ENCODE assay signal across 8 mouse cellular contexts in genomic region chr9:32158837-32159543, GRCm38 (mm10). TPM values are rescaled to one million over a fixed set of nuclear protein-coding genes. Genes with fewer than 3 reads are reported as not detected.
DNase-seq lines count a peak whose midpoint lies in the region; ATAC-seq and TF ChIP-seq lines count a peak whose summit lies in the region.

No protein-coding gene starts in this region.

- ATAC-seq in heart, postnatal 0 days (ENCODE audit: insufficient read depth, low read depth), result peak; percentile 64
- peak; percentile 89 for ATAC-seq in liver, postnatal 0 days
- ATAC-seq in neural tube, embryonic 15.5 days (ENCODE audit: low FRiP score), result peak; percentile 85

- TF ChIP-seq CTCF in heart, postnatal 0 days (IDR thresholded peaks at IDR 0.05; ENCODE audit: low read depth), result peak; percentile 98
- TF ChIP-seq CTCF in liver, postnatal 0 days (IDR thresholded peaks at IDR 0.05; ENCODE audit: low read depth), result peak; percentile 99

- H3K4me1 ChIP-seq in heart, postnatal 0 days (ENCODE audit: control insufficient read depth, insufficient read depth), result peaks cover 6% of the 10 kb centered on the region; the same call in 1 of the 2 replicates
- peaks cover 4% of the 10 kb centered on the region; the same call in 1 of the 2 replicates for H3K4me1 ChIP-seq in liver, postnatal 0 days (ENCODE audit: insufficient read depth)
- H3K4me1 ChIP-seq in neural tube, embryonic 15.5 days, result no peaks in the 10 kb centered on the region; the same call in 1 of the 2 replicates

- WGBS in heart, postnatal 0 days, result 20% methylated on average over 3 of the region's 3 CpGs
- 31% methylated on average over 3 of the region's 3 CpGs for WGBS in liver, postnatal 0 days (ENCODE audit: insufficient replicate concordance)
- 23% methylated on average over 3 of the region's 3 CpGs for WGBS in neural tube, embryonic 15.5 days

- no peak overlapping the region for H3K9ac ChIP-seq in heart, postnatal 0 days (replicated peaks; ENCODE audit: low read depth, low read length)
- H3K9ac ChIP-seq in liver, postnatal 0 days (replicated peaks), result no peak overlapping the region
- H3K9ac ChIP-seq in neural tube, embryonic 15.5 days (replicated peaks), result no peak overlapping the region

- H3K9me3 ChIP-seq in heart, postnatal 0 days (replicated peaks; ENCODE audit: control insufficient read depth, low read length), result no peaks in the 10 kb centered on the region
- H3K9me3 ChIP-seq in liver, postnatal 0 days (ENCODE audit: low read length), result no peaks in the 10 kb centered on the region
- H3K9me3 ChIP-seq in neural tube, embryonic 15.5 days (replicated peaks), result no peaks in the 10 kb centered on the region

- no peak for TF ChIP-seq EP300 in heart, postnatal 0 days (IDR thresholded peaks at IDR 0.05; ENCODE audit: low read depth)
- no peak for TF ChIP-seq EP300 in liver, postnatal 0 days (IDR thresholded peaks at IDR 0.05; ENCODE audit: low read depth)

- no peak overlapping the region for H3K4me3 ChIP-seq in heart, postnatal 0 days (ENCODE audit: low read depth, low read length)
- H3K4me3 ChIP-seq in liver, postnatal 0 days (ENCODE audit: low read depth, low read length), result no peak overlapping the region
- H3K4me3 ChIP-seq in neural tube, embryonic 15.5 days (replicated peaks), result no peak overlapping the region

- peak; percentile 78 to 79 for DNase-seq in B cell, adult 2 months
- peak; percentile 53 for DNase-seq in adrenal gland, adult 2 months
- DNase-seq in embryo, embryonic 10.5 days (ENCODE audit: low spot score), result peak; percentile 80
- DNase-seq in heart, postnatal 0 days (ENCODE audit: low spot score), result peak; percentile 63
- peak; percentile 71 to 87 for DNase-seq in kidney, postnatal 36 days
- peak; percentile 83 for DNase-seq in liver, postnatal 0 days
- peak; percentile 72 for DNase-seq in thymus, postnatal 14 days

- no peaks in the 10 kb centered on the region for H3K36me3 ChIP-seq in heart, postnatal 0 days (replicated peaks; ENCODE audit: control insufficient read depth, insufficient read depth, low read length)
- H3K36me3 ChIP-seq in liver, postnatal 0 days (replicated peaks; ENCODE audit: insufficient read depth, low read length), result no peaks in the 10 kb centered on the region
- no peaks in the 10 kb centered on the region for H3K36me3 ChIP-seq in neural tube, embryonic 15.5 days

- H3K4me2 ChIP-seq in heart, postnatal 0 days (ENCODE audit: low read depth, low read length), result no peak overlapping the region
- no peak overlapping the region for H3K4me2 ChIP-seq in liver, postnatal 0 days (ENCODE audit: low read depth, low read length)
- no peak overlapping the region for H3K4me2 ChIP-seq in neural tube, embryonic 15.5 days

- no peak overlapping the region for H3K27ac ChIP-seq in heart, postnatal 0 days (ENCODE audit: low read depth)
- H3K27ac ChIP-seq in liver, postnatal 0 days (ENCODE audit: low read depth), result no peak overlapping the region
- no peak overlapping the region for H3K27ac ChIP-seq in neural tube, embryonic 15.5 days (replicated peaks)

- no peaks in the 10 kb centered on the region for H3K27me3 ChIP-seq in heart, postnatal 0 days (ENCODE audit: control insufficient read depth, insufficient read depth, low read length)
- no peaks in the 10 kb centered on the region for H3K27me3 ChIP-seq in liver, postnatal 0 days (ENCODE audit: insufficient read depth, low read length)
- no peaks in the 10 kb centered on the region for H3K27me3 ChIP-seq in neural tube, embryonic 15.5 days (replicated peaks)

RNA-seq across cellular contexts. Expression of gene Arhgap32, which starts 43.1 kb away (rescaled TPM):
- total RNA-seq in adrenal gland, adult 2 months (2021), result 10 to 100 TPM; 40.6 to 43.7 TPM
- polyA plus RNA-seq in adrenal gland, adult 2 months (2012; rRNA removed), result 2.3 and 4.9 TPM in 2 replicates
- 9.0 and 11.4 TPM in 2 replicates for total RNA-seq in heart, postnatal 0 days (2014; rRNA removed; ENCODE audit: low replicate concordance)
- polyA plus RNA-seq in heart, postnatal 0 days (2015; fragmentation: Nextera tagmentation; extraction: Ambion mirVana), result 1.8 and 1.9 TPM in 2 replicates
- 0.25 and 0.63 TPM in 2 replicates for polyA plus RNA-seq in liver, postnatal 0 days (2015; fragmentation: Nextera tagmentation; extraction: Ambion mirVana)
- 8.7 and 11.7 TPM in 2 replicates for polyA plus RNA-seq in neural tube, embryonic 15.5 days (2015; fragmentation: Nextera tagmentation; extraction: Ambion mirVana)
